Comparison of ENCODE assay signal across 9 mouse cellular contexts in genomic region chr15:79604990-79605665, GRCm38 (mm10). TPM values are rescaled to one million over a fixed set of nuclear protein-coding genes. Genes with fewer than 3 reads are reported as not detected.
DNase-seq lines count a peak whose midpoint lies in the region; ATAC-seq lines count a peak whose summit lies in the region.
"Had no signal": no experiment of that assay in that cellular context is flagged by ENCODE, and none has a peak within 500 bp of the region (broad histone marks: within the 10 kb centered on the region; RNA-seq: fewer than 3 reads in every experiment).

TSS of gene Dmc1 (minus strand) at chr15:79605109.

- peak within 1 kb of the TSS; percentile 71 for H3K4me2 ChIP-seq in heart, embryonic 13.5 days

- H3K9me3 ChIP-seq in heart, embryonic 13.5 days, result 0 out of 2 replicates have a peak, but pooled peaks cover 4% of the 10 kb centered on the region
- H3K9me3 ChIP-seq: G1E had no signal

- no peaks in the 10 kb centered on the region for H3K36me3 ChIP-seq in heart, embryonic 13.5 days
- H3K36me3 ChIP-seq in splenic B cell, adult 2 months (ENCODE audit: control insufficient read depth, insufficient read depth, low read length, poor library complexity, severe bottlenecking), result no peaks in the 10 kb centered on the region
- H3K36me3 ChIP-seq: G1E had no signal

- peak within 1 kb of the TSS; percentile 51 for H3K4me3 ChIP-seq in heart, embryonic 13.5 days

- peaks cover 18% of the 10 kb centered on the region; the same call in 1 of the 2 replicates for H3K27me3 ChIP-seq in heart, embryonic 13.5 days (replicated peaks)
- no peaks in the 10 kb centered on the region for H3K27me3 ChIP-seq in splenic B cell, adult 2 months (ENCODE audit: control insufficient read depth, insufficient read depth, low read length, poor library complexity, severe bottlenecking)

- H3K9ac ChIP-seq in heart, embryonic 13.5 days, result peak within 1 kb of the TSS; percentile 75

- WGBS in heart, embryonic 13.5 days, result 9% methylated on average over 37 of the region's 37 CpGs

- no peak within 1 kb of the TSS for H3K27ac ChIP-seq in heart, embryonic 13.5 days (replicated peaks)

- H3K4me1 ChIP-seq in heart, embryonic 13.5 days, result peaks cover 13% of the 10 kb centered on the region

- no peak for ATAC-seq in heart, embryonic 13.5 days (ENCODE audit: extremely low read depth, insufficient number of reproducible peaks, low FRiP score, low TSS enrichment)
- peak; percentile 68 for ATAC-seq in megakaryocyte, adult 5-6 weeks (ENCODE audit: poor library complexity, severe bottlenecking)

- peak; percentile 28 for DNase-seq in kidney, adult 18-20 months
- DNase-seq in kidney, adult 11 months, result no peak
- peak; percentile 50 for DNase-seq in embryo, embryonic 10.5 days (ENCODE audit: low spot score)
- DNase-seq in kidney, postnatal 14 days, result peak; percentile 60
- peak; percentile 16 for DNase-seq in splenic B cell, adult 2 months (ENCODE audit: low read depth, low spot score)
- DNase-seq in spleen, postnatal 36 days (ENCODE audit: low spot score in 2 of 2), result no peak

RNA-seq across cellular contexts. Expression of gene Dmc1, which starts in this region (rescaled TPM):
- 1.2 and 1.9 TPM in 2 replicates for polyA plus RNA-seq in heart, embryonic 13.5 days (2015; fragmentation: Nextera tagmentation; extraction: Ambion mirVana)
- 3.7 and 7.0 TPM in 2 replicates for total RNA-seq in megakaryocyte, adult 5-6 weeks (2015)
- total RNA-seq in megakaryocyte, adult 5-6 weeks (2017), result 5.1 and 5.3 TPM in 2 replicates
- total RNA-seq: G1E had no signal
- polyA plus RNA-seq: G1E had no signal

Comparison
In these comparisons a context has a peak if more than half of its experiments do, and no peak if none do; other contexts are left out.
1. DNase-seq: peak in kidney, adult 18-20 months (single experiment), embryo, embryonic 10.5 days (single experiment), kidney, postnatal 14 days (single experiment) and splenic B cell, adult 2 months (single experiment); none in kidney, adult 11 months (single experiment) and spleen, postnatal 36 days (0 of 2).